Mouse (Mus musculus) CH12.LX (cell line): Measurements from ENCODE around the gene Aip.

Experiments used
- CTCF ChIP-seq, 2 experiments: IDR thresholded peaks in 1 of 2; conservative IDR thresholded peaks in 1 of 2; 2 replicates each; pipeline ENCODE4 v1.5.1; 2011 to 2012; ENCODE audit warnings: low read depth in 2 of 2, low read length in 2 of 2, improper control_type of control experiment in 1 of 2, inconsistent platforms in 1 of 2, mild to moderate bottlenecking in 1 of 2, moderate library complexity in 1 of 2
- E2F4 ChIP-seq: IDR thresholded peaks from 2 replicates; pipeline ENCODE4 v1.6.1; 2011; ENCODE audit warnings: low read depth, low read length, improper control_type of control experiment; ENCODE audit not compliant: insufficient replicate concordance
- ELF1 ChIP-seq: IDR thresholded peaks from 2 replicates; pipeline ENCODE4 v1.6.1; 2014; ENCODE audit warnings: low read depth, mild to moderate bottlenecking, inconsistent platforms, low read length, improper control_type of control experiment
- EP300 ChIP-seq: IDR thresholded peaks from 2 replicates; pipeline ENCODE4 v1.6.1; 2011; ENCODE audit warnings: low read length, improper control_type of control experiment
- HCFC1 ChIP-seq: IDR thresholded peaks from 2 replicates; pipeline ENCODE4 v1.6.1; 2012; ENCODE audit warnings: low read depth, mild to moderate bottlenecking, inconsistent platforms, low read length, improper control_type of control experiment
- JUN ChIP-seq: IDR thresholded peaks from 2 replicates; pipeline ENCODE4 v1.6.1; 2011; ENCODE audit warnings: low read depth, mild to moderate bottlenecking, low read length, improper control_type of control experiment, moderate library complexity; ENCODE audit not compliant: insufficient read depth
- MAFK ChIP-seq: IDR thresholded peaks from 2 replicates; pipeline ENCODE4 v1.6.1; 2011; ENCODE audit warnings: low read length, improper control_type of control experiment; ENCODE audit not compliant: insufficient replicate concordance
- POLR2A ChIP-seq: IDR thresholded peaks from 2 replicates; pipeline ENCODE4 v1.6.1; 2011; ENCODE audit warnings: low read depth, mild to moderate bottlenecking, improper control_type of control experiment, low read length
- POLR2AphosphoS2 ChIP-seq: IDR thresholded peaks from 2 replicates; pipeline ENCODE4 v1.6.1; 2011; ENCODE audit warnings: low read depth, low read length, improper control_type of control experiment
- SMC3 ChIP-seq: IDR thresholded peaks from 2 replicates; pipeline ENCODE4 v1.6.1; 2011; ENCODE audit warnings: low read depth, low read length, improper control_type of control experiment
- TCF12 ChIP-seq: IDR thresholded peaks from 2 replicates; pipeline ENCODE4 v1.6.1; 2014; ENCODE audit warnings: low read depth, mild to moderate bottlenecking, inconsistent platforms, low read length, improper control_type of control experiment
- USF2 ChIP-seq: conservative IDR thresholded peaks from 2 replicates; pipeline ENCODE4 v1.6.1; 2011; ENCODE audit warnings: low read depth, low read length, improper control_type of control experiment

GRCm38 (mm10) chr19:4068717-4069410 lies 56.8 kb downstream of the Aip start:
- no peak for TF ChIP-seq POLR2A
- TF ChIP-seq SMC3, result no peak
- no peak for TF ChIP-seq MAFK
- TF ChIP-seq JUN, result no peak
- TF ChIP-seq USF2, result no peak
- TF ChIP-seq E2F4, result no peak
- no peak for TF ChIP-seq TCF12
- no peak for TF ChIP-seq CTCF (conservative IDR thresholded peaks at IDR 0.05 in 1 of 2, IDR thresholded peaks at IDR 0.05 in 1 of 2; ENCODE audit: low read depth in 2 of 2, low read length in 2 of 2)
- TF ChIP-seq HCFC1, result no peak
- TF ChIP-seq EP300, result no peak
- TF ChIP-seq ELF1, result no peak
- no peak for TF ChIP-seq POLR2AphosphoS2
